Mouse (Mus musculus) CH12.LX (cell line): ENCODE results near the gene Zfp42. TPM values are rescaled to one million over a fixed set of nuclear protein-coding genes. Genes with fewer than 3 reads are reported as not detected.

Experiments
- DNase-seq: peaks from one replicate; pipeline ENCODE4 v3.0.0-alpha.2; 2013; ENCODE audit errors: extremely low read depth
- H3K27ac ChIP-seq: 2 replicates; pipeline ENCODE4 v1.5.1; 2012; ENCODE audit warnings: low read depth, mild to moderate bottlenecking, control low read depth, moderate library complexity; ENCODE audit not compliant: insufficient read depth
- H3K27me3 ChIP-seq: replicated peaks from 2 replicates; pipeline ENCODE3; 2012; ENCODE audit warnings: inconsistent platforms
- H3K36me3 ChIP-seq, 2 experiments: replicated peaks in 1 of 2; 2 replicates each; pipeline versions ENCODE3 to v1.6.1; 2012; ENCODE audit warnings: inconsistent platforms in 1 of 2, low read length in 1 of 2, mild to moderate bottlenecking in 1 of 2, mixed read lengths in 1 of 2, moderate library complexity in 1 of 2; ENCODE audit not compliant: control insufficient read depth in 1 of 2, insufficient read depth in 1 of 2
- H3K4me1 ChIP-seq, 2 experiments: 2 replicates each; pipeline ENCODE4 v1.6.1; 2012; ENCODE audit warnings: inconsistent platforms in 1 of 2, moderate library complexity in 1 of 2; ENCODE audit not compliant: insufficient read depth in 2 of 2, control insufficient read depth in 1 of 2
- H3K4me2 ChIP-seq: 2 replicates; pipeline ENCODE4 v1.6.1; 2012; ENCODE audit warnings: low read depth, mild to moderate bottlenecking, control low read depth; ENCODE audit not compliant: poor library complexity, insufficient read depth, severe bottlenecking
- H3K4me3 ChIP-seq, 3 experiments: fragments of 150-350 bp in 1 of 3; sonication (generic) in 1 of 3; replicated peaks in 1 of 3; 2 replicates each; pipeline versions ENCODE3 to v1.5.1; 2011 to 2012; ENCODE audit warnings: low read depth in 2 of 3, low read length in 2 of 3, mild to moderate bottlenecking in 2 of 3, moderate library complexity in 2 of 3, control low read depth in 1 of 3, improper control_type of control experiment in 1 of 3, inconsistent platforms in 1 of 3, mixed read lengths in 1 of 3; ENCODE audit not compliant: poor library complexity in 1 of 3
- H3K79me2 ChIP-seq: replicated peaks from 2 replicates; pipeline ENCODE4 v1.6.1; 2012; ENCODE audit warnings: mild to moderate bottlenecking, moderate library complexity; ENCODE audit not compliant: control insufficient read depth, poor library complexity, insufficient read depth, severe bottlenecking; ENCODE audit errors: extremely low read depth
- H3K9ac ChIP-seq: 2 replicates; pipeline ENCODE4 v1.6.1; 2012; ENCODE audit warnings: low read depth, mild to moderate bottlenecking, control low read depth, moderate library complexity; ENCODE audit not compliant: insufficient read depth
- H3K9me3 ChIP-seq: replicated peaks from 2 replicates; pipeline ENCODE3; 2012; ENCODE audit warnings: low read length, inconsistent platforms, mixed read lengths
- BHLHE40 ChIP-seq: IDR thresholded peaks from 2 replicates; pipeline ENCODE4 v1.6.1; 2011; ENCODE audit warnings: mild to moderate bottlenecking, low read depth, low read length, improper control_type of control experiment
- CHD1 ChIP-seq: IDR thresholded peaks from 2 replicates; pipeline ENCODE4 v1.6.1; 2012; ENCODE audit warnings: low read depth, low read length, improper control_type of control experiment, inconsistent platforms
- CHD2 ChIP-seq: IDR thresholded peaks from 2 replicates; pipeline ENCODE4 v1.6.1; 2011; ENCODE audit warnings: low read length, improper control_type of control experiment
- E2F4 ChIP-seq: IDR thresholded peaks from 2 replicates; pipeline ENCODE4 v1.6.1; 2011; ENCODE audit warnings: low read depth, low read length, improper control_type of control experiment; ENCODE audit not compliant: insufficient replicate concordance
- ETS1 ChIP-seq: conservative IDR thresholded peaks from 2 replicates; pipeline ENCODE4 v1.6.1; 2012; ENCODE audit warnings: low read depth, mild to moderate bottlenecking, inconsistent platforms, low read length, improper control_type of control experiment, moderate library complexity
- IRF4 ChIP-seq: IDR thresholded peaks from 2 replicates; pipeline ENCODE4 v1.6.1; 2014; ENCODE audit warnings: low read depth, mild to moderate bottlenecking, inconsistent platforms, low read length, improper control_type of control experiment
- MAZ ChIP-seq: IDR thresholded peaks from 2 replicates; pipeline ENCODE4 v1.6.1; 2012; ENCODE audit warnings: low read depth, mild to moderate bottlenecking, inconsistent platforms, low read length, improper control_type of control experiment, moderate library complexity
- MEF2A ChIP-seq: IDR thresholded peaks from 2 replicates; pipeline ENCODE4 v1.6.1; 2014; ENCODE audit warnings: low read depth, mild to moderate bottlenecking, inconsistent platforms, low read length, improper control_type of control experiment, borderline replicate concordance
- MXI1 ChIP-seq: IDR thresholded peaks from 2 replicates; pipeline ENCODE4 v1.6.1; 2011; ENCODE audit warnings: mild to moderate bottlenecking, low read depth, low read length, improper control_type of control experiment
- MYC ChIP-seq: IDR thresholded peaks from 2 replicates; pipeline ENCODE4 v1.6.1; 2011; ENCODE audit warnings: low read depth, mild to moderate bottlenecking, improper control_type of control experiment, low read length
- NRF1 ChIP-seq: IDR thresholded peaks from 2 replicates; pipeline ENCODE4 v1.6.1; 2014; ENCODE audit warnings: low read depth, mild to moderate bottlenecking, inconsistent platforms, low read length, improper control_type of control experiment, moderate library complexity
- RAD21 ChIP-seq: IDR thresholded peaks from 2 replicates; pipeline ENCODE4 v1.6.1; 2011; ENCODE audit warnings: low read depth, mild to moderate bottlenecking, low read length, improper control_type of control experiment, moderate library complexity
- RCOR1 ChIP-seq: conservative IDR thresholded peaks from 2 replicates; pipeline ENCODE4 v1.6.1; 2012; ENCODE audit warnings: low read depth, mild to moderate bottlenecking, inconsistent platforms, low read length, improper control_type of control experiment
- SIN3A ChIP-seq: IDR thresholded peaks from 2 replicates; pipeline ENCODE4 v1.6.1; 2012; ENCODE audit warnings: low read length, improper control_type of control experiment, inconsistent platforms
- SMC3 ChIP-seq: IDR thresholded peaks from 2 replicates; pipeline ENCODE4 v1.6.1; 2011; ENCODE audit warnings: low read depth, low read length, improper control_type of control experiment
- TCF12 ChIP-seq: IDR thresholded peaks from 2 replicates; pipeline ENCODE4 v1.6.1; 2014; ENCODE audit warnings: low read depth, mild to moderate bottlenecking, inconsistent platforms, low read length, improper control_type of control experiment
- UBTF ChIP-seq: IDR thresholded peaks from 2 replicates; pipeline ENCODE4 v1.6.1; 2012; ENCODE audit warnings: low read depth, mild to moderate bottlenecking, inconsistent platforms, low read length, improper control_type of control experiment, moderate library complexity
- ZC3H11A ChIP-seq: IDR thresholded peaks from 2 replicates; pipeline ENCODE4 v1.6.1; 2012; ENCODE audit warnings: low read depth, mild to moderate bottlenecking, inconsistent platforms, low read length, improper control_type of control experiment
- ZKSCAN1 ChIP-seq: IDR thresholded peaks from 2 replicates; pipeline ENCODE4 v1.6.1; 2012; ENCODE audit warnings: low read depth, inconsistent platforms, low read length, improper control_type of control experiment, borderline replicate concordance
- dilution Hi-C: fragments of 300-500 bp; cut with MboI; formaldehyde crosslinking; loops from 2 replicates; pipeline ENCODE4 v1.14.3; 2020; ENCODE audit warnings: low sequenced_read_pairs; ENCODE audit not compliant: extremely low pct_unique_long_range_greater_than_20kb, extremely low pct_ligation_motif_present
- in situ Hi-C: fragments of 300-500 bp; cut with MboI; formaldehyde crosslinking; loops from 3 replicates; pipeline ENCODE4 v1.14.3; 2019; ENCODE audit warnings: low sequenced_read_pairs, low pct_ligation_motif_present, low pct_unique_long_range_greater_than_20kb, mixed read lengths
- polyA plus RNA-seq: library from polyadenylated mRNA; unstranded; fragments of >175 nt; gene quantifications from 2 replicates; pipeline ENCODE4 v1.2.1, GENCODE M21; 2012; ENCODE audit warnings: low read depth; ENCODE audit not compliant: insufficient read length
- total RNA-seq, 2 experiments: library from RNA; depleted of rRNA; stranded (reverse); fragments of 300-350 nt in 1 of 2; fragments of >200 nt in 1 of 2; gene quantifications; 2 replicates each; pipeline ENCODE4 v1.2.3; 2012 to 2014

The Zfp42 gene
- total and polyA plus RNA-seq, 3 experiments: not detected

GRCm38 (mm10) chr8:43338555-43338954, 31.8 kb upstream of the Zfp42 start:
- in situ Hi-C loops: no loop called here
- H3K9me3 ChIP-seq: peaks cover 45% of the 10 kb centered on the region
- no peak overlapping the region for H3K4me3 ChIP-seq
- no peak for DNase-seq
- no peaks in the 10 kb centered on the region for H3K27me3 ChIP-seq
- H3K4me1 ChIP-seq: no peaks in the 10 kb centered on the region
- no peak overlapping the region for H3K4me2 ChIP-seq
- no peak overlapping the region for H3K27ac ChIP-seq
- dilution Hi-C loops: no loop called here
- TF ChIP-seq RAD21 (no peak), ZC3H11A (no peak), MAZ (no peak), SIN3A (no peak)
- H3K9ac ChIP-seq: no peak overlapping the region
- H3K79me2 ChIP-seq: no peaks in the 10 kb centered on the region
- H3K36me3 ChIP-seq: no peaks in the 10 kb centered on the region

- dilution Hi-C loops: no loop called here
- Histone ChIP-seq H3K4me1 (no peaks in the 10 kb centered on the region), H3K27ac (no peak overlapping the region), H3K27me3 (no peaks in the 10 kb centered on the region), H3K9me3 (peaks cover 62% of the 10 kb centered on the region), H3K36me3 (no peaks in the 10 kb centered on the region), H3K4me3 (no peak overlapping the region), H3K79me2 (no peaks in the 10 kb centered on the region), H3K4me2 (no peak overlapping the region), H3K9ac (no peak overlapping the region)
- DNase-seq: no peak
- in situ Hi-C loops: no loop called here
- no peak for TF ChIP-seq BHLHE40
- no peak for TF ChIP-seq UBTF
These were observed 26.7 kb upstream of the Zfp42 start for GRCm38 (mm10) chr8:43333465-43333864.

- dilution Hi-C loops (no loop called here), in situ Hi-C loops (no loop called here)
- Histone ChIP-seq H3K36me3 (no peaks in the 10 kb centered on the region), H3K79me2 (no peaks in the 10 kb centered on the region), H3K9ac (no peak overlapping the region), H3K9me3 (peaks cover 63% of the 10 kb centered on the region), H3K27me3 (no peaks in the 10 kb centered on the region), H3K4me1 (no peaks in the 10 kb centered on the region), H3K4me3 (no peak overlapping the region), H3K4me2 (no peak overlapping the region), H3K27ac (no peak overlapping the region)
- TF ChIP-seq MXI1 (no peak), RCOR1 (no peak), TCF12 (no peak), IRF4 (no peak), NRF1 (no peak), CHD1 (no peak), CHD2 (no peak), BHLHE40 (no peak), MYC (no peak), ETS1 (no peak), MEF2A (no peak), ZKSCAN1 (no peak), E2F4 (no peak), SMC3 (no peak)
- no peak for DNase-seq
These were observed 24.9 kb upstream of the Zfp42 start for GRCm38 (mm10) chr8:43331657-43332056.
